Mouse (Mus musculus) liver, embryonic 14.5 days (tissue): ENCODE results near the gene Npc2.

Experiments
- CTCF ChIP-seq: IDR thresholded peaks from 2 replicates; pipeline ENCODE4 v1.5.1; 2016; ENCODE audit warnings: antibody characterized with exemption, low read depth, control low read depth
- EP300 ChIP-seq: IDR thresholded peaks from 2 replicates; pipeline ENCODE4 v1.6.1; 2016; ENCODE audit warnings: antibody characterized with exemption, low read depth

DNA sequence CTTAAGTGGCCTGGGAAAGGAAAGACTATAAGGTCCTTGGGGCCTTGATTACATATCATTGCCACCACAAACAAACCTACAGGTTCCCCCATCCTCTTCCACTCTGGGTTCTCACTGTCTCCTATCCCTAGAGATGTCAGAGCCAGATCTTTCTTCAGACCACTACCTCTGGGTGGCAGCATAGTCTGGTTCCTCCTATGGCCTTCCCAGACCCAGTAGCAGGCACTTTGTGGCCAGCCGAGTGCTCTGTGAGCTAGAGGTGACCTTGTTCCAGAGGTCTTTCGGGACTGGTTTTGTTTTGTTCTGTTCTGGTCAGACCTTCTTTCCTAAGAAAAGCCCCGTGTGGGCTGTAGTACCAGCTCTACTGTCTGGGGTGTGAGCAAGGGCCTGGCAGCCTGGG is 39.1 kb upstream of the Npc2 start:
- peak; percentile 55 for TF ChIP-seq CTCF
- no peak for TF ChIP-seq EP300
